Mouse (Mus musculus) gastrocnemius, adult 8-10 months (tissue): ENCODE results near the gene Mrps5. TPM values are rescaled to one million over a fixed set of nuclear protein-coding genes. Genes with fewer than 3 reads are reported as not detected.
"Not testable (repeated sequence)": the region's sequence is repeated elsewhere in the genome, so short reads cannot be mapped to it uniquely, and the experiment has no call there.

Experiments
- DNase-seq, 2 experiments: peaks; one replicate each; pipeline ENCODE4 v3.0.0; 2022; ENCODE audit warnings: low spot score in 2 of 2
- total RNA-seq, 4 experiments: library from RNA; stranded (reverse); gene quantifications; 2 replicates each; pipeline ENCODE4 v1.2.4; 2022

Gene Mrps5
- total RNA-seq: 10 to 100 TPM; 64.8 to 78.4 (median 74.5) TPM

DNA sequence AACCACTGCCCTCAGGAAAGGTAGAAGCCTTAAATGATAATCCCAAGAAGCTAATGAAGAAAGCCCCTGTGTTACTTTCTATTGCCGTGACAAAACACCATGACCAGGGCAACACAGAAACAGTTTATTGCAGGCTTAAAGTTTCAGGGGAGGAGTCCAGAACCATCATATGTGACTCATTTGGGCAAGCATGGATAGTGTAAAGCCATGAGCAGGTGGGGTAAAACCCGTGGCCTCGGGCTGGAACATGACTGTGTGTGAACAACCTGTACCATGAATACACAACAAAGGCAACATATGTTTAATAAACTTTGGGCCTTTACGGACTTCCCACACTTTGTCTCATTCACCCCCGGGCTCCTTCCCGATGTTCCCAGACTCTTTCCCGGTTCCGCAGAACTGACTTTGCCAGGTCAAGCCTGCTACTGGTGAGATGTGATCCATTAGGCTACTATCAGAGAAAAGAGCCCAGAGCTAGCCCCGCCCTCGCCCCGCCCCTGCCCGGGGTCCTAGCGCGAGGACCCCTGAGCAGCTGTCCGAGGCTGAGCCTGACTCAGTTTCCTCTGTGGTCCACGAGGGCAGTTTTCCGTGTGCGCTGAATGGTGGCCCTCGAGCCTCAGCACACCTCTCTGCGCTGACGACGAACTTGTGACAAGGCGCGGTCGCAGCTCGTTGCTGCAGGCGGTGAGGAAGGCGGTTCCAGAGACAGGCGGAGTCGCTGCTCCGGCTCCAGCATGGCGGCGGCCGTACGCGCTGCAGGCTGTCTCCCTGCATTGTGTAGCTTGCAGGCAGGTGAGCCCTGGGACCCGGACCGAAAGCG is at the start of gene Mrps5, which contains the start of gene Zfp661:
Gene Mrps5 (plus strand): TSS at position 529 of the 820 bp plus-strand sequence.
Gene Zfp661 (minus strand): TSS at position 401 of the 820 bp plus-strand sequence.
- peak; percentile 63 to 75 for DNase-seq

DNA sequence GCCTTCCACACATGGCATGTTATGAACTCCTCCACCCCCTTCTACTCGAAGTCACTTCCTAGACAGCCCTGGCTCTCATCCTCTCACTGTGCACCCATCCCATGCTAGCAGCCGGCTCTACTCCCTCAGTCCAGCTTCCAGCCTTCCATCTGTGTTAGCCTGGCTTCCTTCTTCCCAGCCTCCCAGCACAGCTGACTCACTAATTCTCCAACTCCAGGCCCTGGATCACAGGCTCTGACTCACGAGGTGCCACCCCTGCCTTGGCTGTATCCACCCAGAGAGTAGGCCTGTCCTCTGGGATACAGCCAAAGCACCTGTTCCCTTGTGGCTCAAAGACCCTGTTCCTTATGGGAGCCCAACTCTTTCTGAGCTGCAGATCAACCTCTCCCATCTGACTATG is 49.5 kb upstream of the Mrps5 start:
- DNase-seq: no peak

DNA sequence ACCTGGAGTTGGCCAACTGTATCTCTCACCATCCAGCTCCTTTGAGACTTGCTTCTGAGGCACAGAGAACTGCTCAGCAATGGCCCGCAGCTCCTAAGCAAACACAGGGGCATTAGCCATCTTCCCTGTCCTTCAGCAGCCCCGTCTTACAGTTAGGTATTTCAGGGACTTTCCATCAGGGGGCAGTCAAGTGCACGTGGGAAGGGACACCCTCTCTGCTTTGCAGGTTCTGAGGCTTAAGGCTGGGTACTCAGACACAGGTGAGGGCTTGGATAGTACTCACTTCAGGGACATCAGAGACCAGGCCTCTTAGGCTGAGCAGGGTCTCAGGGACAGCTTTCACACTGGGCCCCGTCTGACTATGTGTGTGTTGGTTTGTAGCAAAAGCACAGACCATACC is 47.5 kb upstream of the Mrps5 start:
- DNase-seq: no peak

- DNase-seq: no peak
Measured at GRCm38 (mm10) chr2:127541185-127541584, 45.8 kb upstream of the Mrps5 start, which contains the start of gene Prom2. Gene Prom2, minus strand, starts transcription at chr2:127541467.

- DNase-seq: no peak
Measured at GRCm38 (mm10) chr2:127541697-127542096, 45.3 kb upstream of the Mrps5 start.

DNA sequence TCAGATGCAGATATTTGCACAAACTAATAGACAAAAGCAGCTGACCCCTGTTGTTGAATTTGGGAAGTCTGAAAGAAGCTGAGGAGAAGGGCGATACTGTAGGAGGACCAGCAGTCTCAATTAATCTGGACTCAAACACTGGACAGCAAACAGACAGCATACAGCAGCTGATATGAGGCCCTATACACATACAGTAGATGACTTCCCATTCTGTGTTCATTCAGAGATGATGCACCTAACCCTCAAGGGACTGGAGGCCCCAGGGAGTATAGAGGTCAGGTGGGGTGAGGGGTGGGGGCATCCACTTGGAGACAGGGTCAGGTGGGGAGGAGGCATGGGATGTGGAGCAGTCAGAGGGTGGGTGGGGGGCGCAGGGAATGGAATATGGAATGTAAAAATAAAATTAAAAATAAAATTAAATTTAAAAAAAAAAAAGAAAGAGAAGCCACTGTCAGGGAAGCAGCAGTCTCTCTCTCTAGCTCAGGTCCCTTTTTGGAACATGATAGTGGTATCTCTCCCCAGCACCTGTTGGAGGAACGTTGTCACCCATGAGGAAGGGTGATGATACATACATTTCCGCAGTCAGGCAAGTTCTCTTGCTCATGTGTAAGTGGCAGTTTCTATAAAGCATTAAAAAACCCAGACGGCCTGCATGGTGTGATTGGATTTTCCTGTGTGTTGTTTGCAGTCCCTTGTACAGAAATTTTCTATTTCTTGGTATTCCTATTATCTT is 38.5 kb upstream of the Mrps5 start:
- no peak for DNase-seq

- DNase-seq: no peak
Measured at GRCm38 (mm10) chr2:127549711-127550110, 37.3 kb upstream of the Mrps5 start.

DNA sequence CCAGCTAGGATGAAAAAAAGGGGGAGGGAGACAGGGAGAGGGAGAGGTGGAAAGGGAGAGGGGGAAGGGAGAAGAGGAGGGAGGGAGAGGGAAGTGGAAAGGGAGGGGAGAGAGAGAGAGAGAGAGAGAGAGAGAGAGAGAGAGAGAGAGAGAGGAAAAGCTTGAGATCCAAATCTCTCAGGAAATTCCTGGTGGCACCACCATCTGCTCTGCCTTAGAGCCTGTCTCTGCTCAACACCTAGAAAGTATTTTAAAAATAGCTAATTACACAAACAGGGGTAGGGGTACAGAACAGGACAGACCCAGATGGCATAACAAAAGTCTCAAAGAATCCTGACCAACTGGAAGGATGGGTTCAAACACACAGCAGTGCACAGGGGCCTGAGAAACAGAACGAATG is 36.6 kb upstream of the Mrps5 start:
- DNase-seq: no peak

DNA sequence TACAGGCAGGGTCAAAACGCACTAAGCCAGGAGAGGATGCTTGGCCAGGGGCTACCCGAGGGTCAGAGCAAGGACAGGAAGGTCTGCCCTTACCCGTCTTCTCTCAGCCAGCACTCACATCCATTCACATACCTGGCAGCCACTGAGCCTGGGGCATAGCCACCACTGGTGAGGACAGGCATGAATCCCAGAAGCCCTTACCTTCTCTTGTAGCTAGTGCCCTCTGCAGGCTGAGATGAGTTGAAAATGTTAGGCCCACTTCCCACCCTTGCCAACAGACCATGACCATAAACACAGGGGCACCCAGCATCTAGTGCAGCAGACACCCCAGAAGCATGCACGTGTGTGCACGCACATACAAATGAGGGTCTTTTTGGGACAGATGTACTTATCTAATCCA is 35.9 kb upstream of the Mrps5 start:
- DNase-seq: no peak

DNA sequence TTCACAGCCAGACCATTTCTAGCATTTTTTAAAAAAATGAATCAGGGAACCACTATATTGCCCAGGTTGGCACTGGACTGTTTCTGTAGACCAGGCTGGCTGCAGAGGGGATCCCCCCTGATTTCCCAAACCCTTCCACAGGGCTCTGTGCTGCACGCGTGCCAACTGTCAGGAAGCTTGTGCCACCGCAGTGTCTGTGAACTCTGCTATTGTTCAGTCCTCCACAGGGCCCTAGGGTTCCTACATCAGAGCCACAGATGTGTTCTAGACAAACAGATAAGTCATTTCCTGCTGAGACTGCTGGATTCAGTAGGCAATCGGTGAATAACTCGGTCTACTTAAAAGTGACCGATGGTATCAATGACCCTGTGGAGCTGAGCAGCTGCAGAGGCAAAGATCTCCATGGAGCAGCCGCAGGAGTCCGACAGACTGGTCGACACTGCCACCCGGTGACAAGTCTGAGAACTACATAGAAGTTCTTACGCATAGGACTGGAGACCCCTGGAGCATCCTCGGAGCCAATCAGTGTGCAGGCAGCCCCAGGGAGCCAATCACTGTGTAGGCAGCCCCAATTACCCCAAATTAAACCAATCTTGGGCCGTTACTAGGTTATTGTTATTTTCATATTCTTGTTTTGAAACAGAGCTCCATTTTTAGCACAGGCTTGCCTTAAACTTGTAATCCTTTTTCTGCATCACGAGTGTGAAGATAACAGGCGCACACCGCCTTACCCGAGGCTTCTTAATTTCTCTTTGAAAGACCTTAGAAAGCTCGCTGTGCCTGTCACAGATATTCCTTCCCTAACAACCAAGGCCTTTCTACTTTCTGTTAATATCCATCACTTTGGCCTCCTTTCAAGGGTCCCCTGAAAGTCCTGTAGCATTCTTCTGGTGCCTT is 27.7 kb upstream of the Mrps5 start:
- DNase-seq: peak; percentile 14 to 28

DNA sequence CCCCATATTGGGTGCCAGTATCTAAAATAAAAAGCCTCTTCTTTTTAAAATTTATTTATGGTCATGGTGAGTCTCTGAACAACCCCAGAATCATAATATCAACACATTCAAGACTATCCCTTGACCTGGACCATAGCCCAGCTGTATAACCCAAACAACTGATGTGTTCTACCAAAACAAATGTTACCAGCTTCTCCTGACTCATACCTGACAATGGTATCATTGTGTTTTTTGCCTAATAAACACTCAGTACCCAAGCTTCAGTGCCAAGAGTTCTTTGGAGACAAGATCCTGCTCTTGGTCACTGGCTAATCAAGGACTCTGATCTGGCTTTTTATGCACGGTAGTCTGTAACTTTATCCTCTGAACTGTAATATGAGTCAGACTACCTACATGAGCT is 13.7 kb upstream of the Mrps5 start:
- no peak for DNase-seq

DNA sequence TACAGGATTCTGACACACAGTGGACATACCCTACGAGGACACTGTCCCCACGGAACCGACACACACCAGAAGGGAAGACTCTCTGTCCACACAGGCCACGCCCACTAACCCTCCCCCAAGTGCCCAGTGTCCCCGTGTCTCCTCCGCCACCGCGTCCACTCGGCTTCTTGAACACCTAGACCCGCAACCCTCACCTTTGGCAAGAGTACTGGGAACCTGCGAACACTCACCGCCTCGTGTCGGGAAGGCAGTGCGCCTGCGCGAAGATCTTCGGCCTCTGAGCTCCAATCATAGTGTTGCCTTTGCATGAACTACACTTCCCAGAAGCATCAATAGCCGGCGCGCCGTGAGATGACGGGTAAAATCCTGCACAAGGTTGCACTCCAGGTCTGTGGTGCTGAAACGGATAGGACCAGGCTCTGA is 2.6 kb upstream of the Mrps5 start:
- DNase-seq: peak; percentile 85 to 92

DNA sequence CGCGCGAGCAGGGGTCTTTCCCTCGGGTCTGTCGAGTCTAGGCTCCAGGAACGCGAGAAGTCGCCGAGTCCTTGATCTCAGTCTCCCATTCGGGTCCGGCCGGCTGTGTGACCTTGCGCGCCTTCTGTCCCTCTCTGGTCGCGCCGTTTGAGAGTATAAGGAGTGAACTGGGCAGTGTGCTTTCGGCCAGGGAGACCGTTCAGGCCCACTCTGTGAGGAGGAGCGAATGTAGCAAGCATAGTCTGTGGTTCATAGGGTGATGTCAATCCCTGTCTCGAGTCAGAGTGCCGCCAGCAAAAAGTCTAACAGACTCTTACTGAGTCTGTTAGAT is 457 bp downstream of the Mrps5 start:
- no peak for DNase-seq

DNA sequence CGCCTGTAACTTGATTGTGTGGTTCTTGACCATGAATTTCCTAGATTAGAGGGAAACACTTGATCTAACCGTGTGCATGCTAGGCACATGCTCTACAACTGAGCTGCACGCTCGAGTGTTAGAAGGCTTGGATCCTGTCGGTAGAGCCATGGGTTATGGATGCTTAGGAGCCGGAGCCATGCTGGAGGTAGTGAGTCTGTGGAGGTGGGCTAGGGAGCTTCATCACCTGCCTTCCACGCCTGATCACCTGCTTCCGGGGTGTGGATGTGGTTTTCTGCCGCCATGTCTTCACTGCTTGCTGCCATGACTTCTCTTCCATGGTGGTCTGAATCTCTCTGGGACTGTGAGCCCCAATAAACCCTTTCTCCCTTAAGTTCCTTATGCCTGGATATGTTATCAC is 1.9 kb downstream of the Mrps5 start:
- DNase-seq: no peak

DNA sequence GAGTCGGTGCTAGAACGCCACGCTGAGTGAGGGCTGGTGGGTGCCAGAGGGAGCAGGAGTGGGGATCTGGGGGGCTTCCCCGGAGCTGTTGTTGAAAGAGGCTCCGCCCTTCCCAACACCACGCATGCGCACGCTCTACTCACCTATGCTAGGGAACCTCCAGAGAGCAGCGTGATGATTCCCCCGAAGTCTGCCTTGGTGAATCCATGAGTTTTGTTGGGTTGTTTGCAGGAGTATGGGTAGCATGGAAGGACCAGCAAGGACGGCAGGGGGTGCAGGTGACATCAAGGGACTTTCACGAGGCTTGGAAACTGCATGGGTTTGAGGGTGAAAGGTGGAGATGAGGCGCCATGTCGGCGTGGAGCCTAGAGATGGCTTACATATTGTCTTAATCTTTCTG is 3.2 kb downstream of the Mrps5 start:
- DNase-seq: no peak

GRCm38 (mm10) chr2:127590840-127591239 is 3.8 kb downstream of the Mrps5 start:
- DNase-seq: no peak

- DNase-seq: not testable (repeated sequence)
Measured at GRCm38 (mm10) chr2:127603383-127603782, 16.4 kb downstream of the Mrps5 start.

DNA sequence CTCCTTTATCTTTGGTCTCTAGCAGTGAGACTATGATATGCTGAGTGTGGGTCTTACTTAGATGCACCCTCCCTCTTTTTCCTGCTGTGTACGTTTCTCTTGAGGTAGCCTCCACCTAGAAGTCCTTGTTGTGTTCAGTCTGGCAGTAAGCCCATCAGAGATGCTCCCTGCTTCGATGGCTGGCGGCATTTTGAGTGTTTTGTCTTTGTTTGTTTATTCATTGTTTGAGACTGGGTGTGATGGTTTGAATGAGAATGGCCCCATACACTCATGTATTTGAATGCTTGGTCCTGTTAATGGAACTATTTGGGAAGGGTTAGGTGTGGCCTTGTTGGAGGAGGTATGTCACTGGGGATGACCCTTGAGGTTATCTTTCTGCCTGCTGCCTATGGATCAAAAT is 18.2 kb downstream of the Mrps5 start:
- DNase-seq: no peak

DNA sequence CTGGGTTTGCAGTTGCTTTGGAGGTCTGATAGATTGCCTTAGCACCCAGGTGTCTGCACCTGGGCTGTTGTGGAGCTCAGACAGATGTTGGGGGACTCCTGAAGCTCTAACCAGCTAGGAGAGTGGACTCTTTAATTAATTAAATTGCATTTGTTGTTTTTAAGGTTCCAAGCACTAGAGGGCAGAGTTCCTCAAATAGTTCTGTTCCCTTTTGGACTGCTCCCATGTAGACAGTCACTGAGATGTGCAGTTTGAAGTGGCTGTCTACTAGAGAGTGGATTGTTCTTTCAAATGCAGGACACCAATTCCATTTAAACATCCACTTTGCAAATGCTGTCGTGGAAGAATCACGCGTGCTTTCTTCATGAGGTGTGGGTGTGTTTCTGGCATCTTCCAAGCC is 21.2 kb downstream of the Mrps5 start:
- DNase-seq: no peak

- no peak for DNase-seq
Measured at GRCm38 (mm10) chr2:127608986-127609385, 22.0 kb downstream of the Mrps5 start.

GRCm38 (mm10) chr2:127611386-127611785 is 24.4 kb downstream of the Mrps5 start:
- DNase-seq: no peak

- DNase-seq: no peak
Measured at GRCm38 (mm10) chr2:127612288-127612687, 25.3 kb downstream of the Mrps5 start.
